Mouse (Mus musculus) megakaryocyte-erythroid progenitor cell, adult 5-6 weeks (primary cell): ENCODE measurements around the gene Kif3c. TPM values are rescaled to one million over a fixed set of nuclear protein-coding genes. Genes with fewer than 3 reads are reported as not detected.
A peak's percentile ranks its signal among the peaks of the same experiment; 100 is the strongest.
"Not testable (repeated sequence)": the region's sequence is repeated elsewhere in the genome, so short reads cannot be mapped to it uniquely, and the experiment has no call there.

Experiments
- ATAC-seq: replicated peaks from 2 replicates; pipeline ENCODE4 v1.8.0; 2016; ENCODE audit warnings: mild to moderate bottlenecking, inconsistent platforms; ENCODE audit not compliant: severe bottlenecking, poor library complexity, low FRiP score, low TSS enrichment
- total RNA-seq, 2 experiments: library from RNA; stranded (forward) in 1 of 2; stranded (reverse) in 1 of 2; fragments of 200-1000, 215-1000 nt in 1 of 2; fragments of >200 nt in 1 of 2; fragmentation: Nextera tagmentation in 1 of 2; gene quantifications; 2 replicates each; pipeline ENCODE4 v1.2.3; 2014 to 2017

Kif3c gene
- total RNA-seq, 2 experiments from 2014 or later = 0.33 to 2.3 TPM

DNA sequence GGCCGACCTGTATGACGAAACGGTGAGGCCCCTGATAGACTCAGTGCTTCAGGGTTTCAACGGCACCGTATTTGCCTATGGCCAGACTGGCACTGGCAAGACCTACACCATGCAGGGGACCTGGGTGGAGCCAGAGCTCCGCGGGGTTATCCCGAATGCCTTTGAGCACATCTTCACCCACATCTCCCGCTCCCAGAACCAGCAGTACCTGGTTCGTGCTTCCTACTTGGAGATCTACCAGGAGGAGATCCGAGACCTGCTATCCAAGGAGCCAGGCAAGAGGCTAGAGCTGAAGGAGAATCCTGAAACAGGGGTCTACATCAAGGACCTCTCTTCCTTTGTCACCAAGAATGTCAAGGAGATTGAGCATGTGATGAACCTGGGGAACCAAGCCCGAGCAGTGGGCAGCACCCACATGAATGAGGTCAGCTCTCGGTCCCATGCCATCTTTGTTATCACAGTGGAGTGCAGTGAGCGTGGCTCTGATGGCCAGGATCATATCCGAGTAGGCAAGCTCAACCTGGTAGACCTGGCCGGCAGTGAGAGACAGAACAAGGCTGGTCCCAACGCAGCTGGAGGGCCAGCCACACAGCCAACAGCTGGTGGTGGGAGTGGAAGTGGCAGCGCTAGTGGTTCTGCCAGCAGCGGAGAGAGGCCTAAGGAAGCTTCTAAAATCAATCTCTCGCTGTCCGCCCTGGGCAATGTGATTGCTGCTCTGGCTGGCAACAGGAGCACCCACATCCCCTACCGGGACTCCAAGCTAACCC lies 1.4 kb downstream of the Kif3c start:
- ATAC-seq = no peak

DNA sequence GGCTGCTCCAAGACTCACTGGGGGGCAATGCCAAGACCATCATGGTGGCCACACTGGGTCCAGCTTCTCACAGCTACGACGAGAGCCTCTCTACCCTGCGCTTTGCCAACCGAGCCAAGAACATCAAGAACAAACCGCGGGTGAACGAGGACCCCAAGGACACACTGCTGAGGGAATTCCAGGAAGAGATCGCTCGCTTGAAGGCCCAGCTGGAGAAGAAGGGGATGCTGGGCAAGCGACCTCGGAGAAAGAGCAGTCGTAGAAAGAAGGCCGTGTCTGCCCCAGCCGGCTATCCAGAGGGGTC lies 2.0 kb downstream of the Kif3c start:
- no peak for ATAC-seq

DNA sequence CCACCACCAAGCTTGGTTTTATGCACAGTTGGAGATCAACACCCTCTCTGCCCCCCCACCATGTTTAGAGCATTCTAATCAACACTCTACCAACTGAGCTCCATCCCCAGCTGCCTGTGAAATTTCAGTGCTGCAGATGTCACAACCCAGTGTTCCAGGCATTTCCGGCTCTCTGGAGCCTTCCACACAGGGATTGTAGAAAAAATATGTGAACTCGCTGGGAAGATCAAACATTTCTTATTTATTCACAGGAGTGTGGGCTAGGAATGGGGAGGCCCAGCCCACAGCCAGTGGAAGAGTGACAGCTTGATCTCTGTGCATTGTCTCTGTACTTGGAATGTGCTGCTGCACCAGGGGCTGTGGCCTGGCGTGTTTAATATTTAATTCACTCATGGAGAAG lies 3.8 kb downstream of the Kif3c start:
- no peak for ATAC-seq

DNA sequence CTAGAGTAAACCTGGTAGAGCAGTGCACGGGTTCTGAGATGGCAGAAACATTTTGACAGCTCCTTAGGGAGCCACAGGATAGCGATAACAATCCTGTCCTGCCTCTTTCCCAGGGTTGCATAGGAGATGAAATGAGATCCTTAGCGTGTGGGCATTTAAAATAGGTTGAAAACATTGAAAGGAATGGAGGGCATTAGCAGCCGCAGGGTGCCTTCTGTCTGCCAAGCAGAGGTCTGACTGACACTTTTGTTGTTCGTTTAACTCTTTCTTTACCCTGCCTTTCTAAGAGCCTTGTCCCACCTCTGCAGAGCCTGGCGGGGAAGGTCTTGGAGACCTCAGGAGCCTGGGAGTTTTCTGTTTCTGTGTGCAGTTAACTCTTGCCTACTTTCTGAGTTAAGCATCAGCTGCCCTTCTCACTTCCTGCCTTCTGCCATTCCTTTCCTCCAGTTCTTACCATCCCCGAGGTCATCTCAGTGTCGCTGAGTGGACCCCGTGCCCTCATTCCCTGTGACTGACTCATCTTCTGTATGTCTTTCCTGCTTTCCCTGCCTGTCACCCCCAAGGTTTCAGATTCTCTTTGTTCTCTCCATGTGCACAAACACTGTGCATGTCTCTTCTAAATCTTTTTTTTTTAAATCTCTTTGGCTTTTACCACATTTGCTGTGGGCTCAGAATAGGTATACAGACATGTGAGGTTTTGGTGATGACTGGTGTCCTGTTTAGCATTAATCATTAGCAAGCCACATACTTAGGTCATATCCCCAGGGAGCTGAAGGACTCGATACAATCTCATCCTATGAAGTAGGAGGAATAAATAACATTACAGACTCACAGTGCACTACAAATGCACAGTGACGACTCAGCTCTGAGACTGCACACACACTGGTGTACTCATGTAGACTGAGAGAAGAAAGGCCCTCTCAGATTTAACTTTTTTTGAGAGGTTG lies 6.3 kb downstream of the Kif3c start:
- ATAC-seq = no peak

GRCm38 (mm10) chr12:3371991-3372390 lies 7.1 kb downstream of the Kif3c start:
- no peak for ATAC-seq

DNA sequence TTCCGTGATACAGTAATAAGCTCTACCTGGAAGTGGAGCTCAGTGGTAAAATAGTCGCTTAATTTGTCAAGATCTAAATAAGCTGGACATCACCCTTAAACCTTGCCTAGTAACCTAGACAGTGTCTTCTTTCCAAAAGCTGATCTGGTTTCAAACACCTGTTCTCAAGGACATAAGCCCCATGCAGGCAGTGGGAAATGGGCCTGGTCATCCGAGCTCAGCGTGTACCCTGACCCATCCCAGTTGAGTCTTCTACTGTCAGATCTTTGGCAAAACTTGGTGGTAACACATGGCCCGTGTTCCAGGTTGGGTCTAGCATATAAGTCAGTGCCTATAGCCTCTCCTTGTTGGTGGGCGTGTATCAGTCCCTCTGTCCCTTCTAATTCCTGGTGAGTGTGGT lies 8.6 kb downstream of the Kif3c start:
- no peak for ATAC-seq

DNA sequence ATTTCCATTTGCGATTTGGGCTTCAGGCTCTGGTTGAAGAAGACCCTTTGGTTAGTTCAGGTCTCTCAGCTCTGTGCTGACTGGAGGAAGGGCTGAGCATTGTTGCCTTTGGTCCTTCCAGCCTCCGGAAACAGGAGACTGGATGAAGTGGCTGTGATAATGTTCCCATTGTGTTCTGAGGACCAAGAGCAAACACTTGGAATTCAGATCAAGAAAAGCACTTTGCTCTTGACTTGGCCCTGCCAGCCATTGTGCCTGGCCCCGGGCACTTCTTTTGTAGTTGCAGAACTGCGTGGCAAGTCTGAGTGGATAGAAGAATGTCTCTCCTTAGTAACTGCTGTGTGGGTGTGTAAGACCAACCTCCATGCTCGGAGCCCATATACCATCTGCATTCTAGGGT lies 9.6 kb downstream of the Kif3c start:
- no peak for ATAC-seq

GRCm38 (mm10) chr12:3377190-3377589 lies 12.3 kb downstream of the Kif3c start:
- ATAC-seq = peak; percentile 97

- ATAC-seq = no peak
Observed at GRCm38 (mm10) chr12:3377755-3378154, 12.8 kb downstream of the Kif3c start.

DNA sequence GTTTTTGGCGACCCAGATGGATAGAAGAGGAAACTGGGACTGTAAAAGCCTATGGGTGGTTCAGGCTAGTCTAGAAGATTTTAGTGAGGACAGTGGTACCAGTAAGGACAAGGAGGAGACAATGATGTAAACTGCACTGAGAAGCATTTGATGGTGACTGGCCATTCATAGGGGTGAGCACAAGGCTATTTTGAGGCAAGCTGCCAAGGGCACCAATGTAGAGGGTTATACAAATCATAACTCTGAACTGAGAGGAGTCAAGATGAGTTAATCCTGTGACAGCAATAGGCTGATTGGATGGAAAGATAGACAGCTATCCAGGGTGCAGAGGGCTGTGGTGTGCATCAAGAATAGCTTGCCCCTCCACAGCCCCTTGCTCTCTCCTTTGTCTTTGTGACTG lies 19.9 kb downstream of the Kif3c start:
- ATAC-seq = no peak

- no peak for ATAC-seq
Observed at GRCm38 (mm10) chr12:3385271-3385670, 20.3 kb downstream of the Kif3c start.

DNA sequence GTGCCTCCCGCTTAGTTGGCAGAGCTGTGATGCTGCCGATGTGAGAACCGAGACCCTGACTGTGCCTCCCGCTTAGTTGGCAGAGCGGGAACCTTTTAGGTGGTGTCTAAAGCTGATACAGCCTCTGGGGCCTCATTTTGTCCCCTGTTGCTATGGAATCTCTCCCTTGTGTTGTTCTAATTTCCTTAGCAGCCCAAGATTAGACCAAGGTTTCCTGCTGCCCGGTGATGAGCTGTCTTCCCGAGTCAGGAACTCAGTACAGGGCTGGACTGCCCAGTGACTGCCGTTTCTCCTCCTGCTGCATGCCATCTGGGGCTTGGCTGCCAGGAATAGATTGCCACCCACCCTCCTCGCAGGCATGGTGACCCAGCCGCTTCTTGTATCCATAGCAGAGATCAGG lies 21.0 kb downstream of the Kif3c start:
- ATAC-seq = no peak; the same call in 1 of the 2 replicates

DNA sequence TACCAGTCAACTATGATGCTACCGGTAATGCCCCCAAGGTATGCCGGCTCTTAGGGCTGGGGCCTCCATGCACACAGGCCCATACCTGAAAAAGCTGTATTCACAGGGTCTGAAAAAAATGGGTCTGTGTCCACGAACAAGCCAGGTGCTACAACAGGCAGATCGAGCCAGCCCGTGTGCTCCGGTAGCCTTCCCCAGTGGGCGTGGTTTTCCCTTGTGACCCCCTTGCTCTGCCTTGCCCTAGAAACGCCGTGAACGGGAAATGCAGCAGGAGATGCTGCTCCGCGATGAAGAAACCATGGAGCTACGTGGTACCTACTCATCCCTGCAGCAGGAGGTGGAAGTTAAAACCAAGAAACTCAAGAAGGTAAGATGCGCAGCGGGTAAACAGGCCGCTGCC lies 23.0 kb downstream of the Kif3c start:
- ATAC-seq = no peak

- peak; percentile 15; the same call in 1 of the 2 replicates for ATAC-seq
Observed at GRCm38 (mm10) chr12:3389394-3389793, 24.5 kb downstream of the Kif3c start.

- no peak for ATAC-seq
Observed at GRCm38 (mm10) chr12:3390071-3390470, 25.1 kb downstream of the Kif3c start.

- ATAC-seq = peak; percentile 90
Observed at GRCm38 (mm10) chr12:3390577-3391262, 25.8 kb downstream of the Kif3c start.

GRCm38 (mm10) chr12:3391276-3391675 lies 26.3 kb downstream of the Kif3c start:
- no peak for ATAC-seq

- no peak for ATAC-seq
Observed at GRCm38 (mm10) chr12:3393140-3393539, 28.2 kb downstream of the Kif3c start.

DNA sequence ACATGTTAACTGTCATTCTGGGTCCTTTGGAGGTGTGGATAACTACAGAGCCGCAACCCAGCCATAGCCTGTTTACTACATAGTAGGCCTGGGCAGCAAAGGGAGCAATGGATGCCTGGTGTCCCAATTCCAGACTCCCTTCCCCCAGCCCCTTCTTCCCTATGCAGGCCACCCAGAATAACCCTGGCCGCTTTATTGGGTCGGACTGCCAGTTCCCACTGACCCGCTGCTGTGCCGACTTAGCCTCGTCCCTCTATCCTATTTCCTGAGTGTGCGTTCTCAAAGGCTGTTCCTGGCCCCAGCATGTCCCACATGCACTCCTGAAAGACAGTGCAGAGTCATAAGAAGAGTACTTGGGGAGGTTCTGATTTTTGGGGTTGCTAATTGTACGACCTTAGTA lies 32.0 kb downstream of the Kif3c start:
- no peak for ATAC-seq

DNA sequence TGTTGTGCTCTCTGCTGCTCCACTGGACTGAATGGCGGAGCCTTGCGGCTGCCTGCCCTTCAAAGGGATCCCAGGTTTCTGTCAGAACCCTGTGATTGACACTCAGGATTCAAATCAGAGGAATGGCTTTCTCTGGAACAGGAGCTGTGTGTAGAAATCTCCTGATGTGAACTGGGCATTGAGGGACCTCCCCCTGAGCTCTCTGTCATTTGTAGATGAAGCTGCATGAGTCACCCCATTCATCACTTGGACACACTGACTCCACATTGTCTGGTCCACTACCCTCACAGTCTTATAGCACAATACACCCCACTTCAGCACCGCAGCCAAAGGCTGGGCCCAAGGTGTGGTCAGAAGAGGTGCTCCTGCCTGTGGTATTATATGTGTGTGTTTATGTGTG lies 40.7 kb downstream of the Kif3c start:
- ATAC-seq = not testable (repeated sequence)
